Mouse (Mus musculus) gastrocnemius, postnatal 25 days (tissue): ENCODE results near the gene Fam161a. TPM values are rescaled to one million over a fixed set of nuclear protein-coding genes. Genes with fewer than 3 reads are reported as not detected.

Experiments
- DNase-seq: peaks from one replicate; pipeline ENCODE4 v3.0.0; 2022
- long read RNA-seq, 2 experiments: library from polyadenylated mRNA; stranded (forward); transcript quantifications; one replicate each; pipeline ENCODE4 v2.0.0; 2021
- total RNA-seq, 2 experiments: library from RNA; stranded (reverse); gene quantifications; 1 replicate in 1 of 2; 2 replicates in 1 of 2; pipeline ENCODE4 v1.2.3; 2021

Fam161a gene
- total RNA-seq: 1 to 10 TPM; 2.1 to 2.7 TPM
- long read RNA-seq, experiment 1, partial matches to known transcripts: 1 of 2 reads
- long read RNA-seq, experiment 1, other reads (novel, unspliced or antisense): 1 of 2 reads
- long read RNA-seq, experiment 2, partial matches to known transcripts: 0 of 6 reads
- long read RNA-seq, experiment 2, other reads (novel, unspliced or antisense): 6 of 6 reads

- DNase-seq: peak; percentile 62
Observed at GRCm38 (mm10) chr11:23007481-23008180, at the start of gene Fam161a. Gene Fam161a, plus strand, starts transcription at chr11:23007531.

DNA sequence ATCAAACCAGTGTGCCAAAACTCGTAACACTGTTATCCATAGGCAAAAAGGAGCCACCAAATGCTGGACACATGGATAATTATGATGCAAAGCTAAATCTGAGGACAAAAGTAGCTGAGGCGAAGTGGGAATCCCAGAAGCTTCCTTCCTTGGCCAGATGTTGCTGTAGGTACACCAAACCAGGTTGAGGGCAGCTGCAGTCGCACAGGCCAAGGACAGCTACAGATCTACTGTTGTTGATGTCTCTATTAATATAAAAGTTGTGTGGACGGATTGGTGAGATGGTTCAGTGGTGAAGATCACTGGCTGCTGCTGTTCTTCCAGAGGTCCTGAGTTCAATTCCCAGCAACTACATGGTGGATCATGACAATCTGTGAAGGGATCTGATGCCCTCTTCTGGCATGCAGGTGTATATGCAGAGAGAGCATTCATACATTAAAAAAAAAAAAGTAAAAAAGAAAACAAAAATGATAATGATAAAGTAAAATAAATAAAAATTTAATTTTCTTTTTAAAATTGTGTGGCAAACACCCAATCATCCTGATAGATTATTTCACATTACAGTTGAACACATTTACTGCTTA, 49.4 kb upstream of the Fam161a start:
- no peak for DNase-seq

DNA sequence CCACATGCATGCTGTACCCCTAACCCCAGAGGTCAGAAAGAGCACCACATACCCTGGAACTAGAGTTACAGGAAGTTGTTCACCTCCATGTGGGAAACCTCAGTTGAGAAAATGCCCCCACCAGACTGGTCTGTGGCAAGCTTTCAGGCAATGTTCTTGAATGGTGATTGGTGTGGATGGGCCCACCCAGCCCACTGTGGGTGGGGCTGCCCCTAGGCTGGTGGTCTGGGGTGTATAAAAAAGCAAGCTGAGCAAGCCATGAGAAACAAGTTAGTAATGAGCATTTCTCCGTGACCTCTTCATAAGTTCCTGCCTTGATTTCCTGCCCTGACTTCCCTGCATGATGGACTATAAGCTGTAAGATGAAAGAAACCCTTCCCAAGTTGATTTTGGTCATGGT, 45.2 kb upstream of the Fam161a start:
- no peak for DNase-seq

DNA sequence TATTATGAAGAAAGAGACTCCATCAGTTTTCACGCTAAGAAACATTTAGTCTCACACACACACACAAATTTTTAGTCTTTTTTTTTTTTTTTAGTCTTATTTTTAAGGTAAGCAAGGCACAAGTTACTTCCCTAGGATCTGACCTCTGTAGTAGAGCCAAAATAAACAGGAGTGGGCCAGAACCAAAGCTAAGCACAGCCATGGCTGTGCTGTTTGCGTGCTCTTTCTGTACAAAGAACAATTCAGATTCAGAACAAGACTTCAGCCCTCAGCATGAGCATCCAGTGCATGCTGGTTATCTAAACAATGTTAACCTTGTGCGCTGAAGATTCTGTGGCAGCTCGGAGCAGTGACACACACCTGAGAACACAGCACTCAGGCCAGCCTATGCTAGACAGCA, 42.9 kb upstream of the Fam161a start:
- DNase-seq: no peak

GRCm38 (mm10) chr11:22965503-22965902, 41.8 kb upstream of the Fam161a start:
- no peak for DNase-seq

DNA sequence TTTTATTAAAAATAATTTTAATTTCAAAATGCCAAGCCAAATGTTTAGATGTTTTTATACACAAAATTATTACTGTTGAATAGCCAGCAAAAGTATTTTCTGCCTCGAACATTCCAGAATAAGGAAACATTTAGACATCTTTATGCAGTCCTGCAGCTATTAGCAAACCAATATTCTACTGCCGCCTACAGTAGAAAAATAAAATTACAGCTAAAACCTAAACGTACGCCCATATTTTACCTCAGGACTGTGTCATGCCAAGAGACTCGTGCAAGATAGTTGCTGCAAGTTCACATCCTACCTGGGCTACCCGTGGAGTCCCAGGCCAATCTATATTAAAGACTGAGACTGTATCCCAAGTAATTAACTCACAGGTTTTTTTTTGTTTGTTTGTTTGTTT, 37.8 kb upstream of the Fam161a start:
- no peak for DNase-seq

- DNase-seq: no peak
Observed at GRCm38 (mm10) chr11:22970546-22970945, 36.8 kb upstream of the Fam161a start.

DNA sequence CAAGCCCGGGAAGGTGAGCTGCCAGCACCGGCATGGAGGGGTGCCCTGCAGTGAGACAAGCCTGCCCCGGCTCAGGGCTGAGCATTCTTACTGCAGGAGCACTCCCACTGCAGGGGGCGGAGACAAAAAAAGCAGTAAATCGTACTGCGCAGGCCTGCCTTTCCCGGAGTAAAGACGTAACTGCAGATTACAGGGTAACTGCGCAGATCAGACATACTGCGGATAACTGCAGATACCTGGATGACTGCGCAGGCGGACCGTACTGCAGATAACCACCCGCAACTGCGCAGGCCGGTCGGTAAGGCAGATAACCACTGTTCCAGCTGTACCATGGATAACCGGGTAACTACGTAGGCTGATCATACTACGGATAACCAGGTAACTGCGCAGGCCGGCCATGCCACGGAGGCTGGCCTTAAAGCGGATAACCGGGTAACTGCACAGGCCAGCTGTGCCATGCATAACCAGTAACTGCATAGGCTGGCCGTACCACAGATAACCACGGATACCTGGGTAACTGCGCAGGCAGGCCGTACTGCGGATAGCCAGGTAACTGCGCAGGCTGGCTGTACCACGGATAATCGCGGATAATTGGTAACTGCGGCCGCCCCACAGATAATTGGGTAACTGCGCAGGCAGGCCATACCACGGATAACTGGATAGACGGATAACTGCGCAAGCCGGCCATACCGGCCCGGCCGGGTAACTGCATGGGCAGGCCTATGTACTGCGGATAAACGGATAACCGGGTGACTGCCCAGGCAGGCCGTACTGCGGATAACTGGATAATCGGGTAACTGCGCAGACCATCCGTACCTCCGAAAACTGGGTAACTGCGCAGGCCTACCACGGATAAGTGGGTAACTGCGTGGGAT, 35.3 kb upstream of the Fam161a start, which contains the start of gene Zrsr1:
Gene Zrsr1, plus strand, starts transcription at position 171 of the 875 bp plus-strand sequence.
- peak; percentile 47 for DNase-seq

DNA sequence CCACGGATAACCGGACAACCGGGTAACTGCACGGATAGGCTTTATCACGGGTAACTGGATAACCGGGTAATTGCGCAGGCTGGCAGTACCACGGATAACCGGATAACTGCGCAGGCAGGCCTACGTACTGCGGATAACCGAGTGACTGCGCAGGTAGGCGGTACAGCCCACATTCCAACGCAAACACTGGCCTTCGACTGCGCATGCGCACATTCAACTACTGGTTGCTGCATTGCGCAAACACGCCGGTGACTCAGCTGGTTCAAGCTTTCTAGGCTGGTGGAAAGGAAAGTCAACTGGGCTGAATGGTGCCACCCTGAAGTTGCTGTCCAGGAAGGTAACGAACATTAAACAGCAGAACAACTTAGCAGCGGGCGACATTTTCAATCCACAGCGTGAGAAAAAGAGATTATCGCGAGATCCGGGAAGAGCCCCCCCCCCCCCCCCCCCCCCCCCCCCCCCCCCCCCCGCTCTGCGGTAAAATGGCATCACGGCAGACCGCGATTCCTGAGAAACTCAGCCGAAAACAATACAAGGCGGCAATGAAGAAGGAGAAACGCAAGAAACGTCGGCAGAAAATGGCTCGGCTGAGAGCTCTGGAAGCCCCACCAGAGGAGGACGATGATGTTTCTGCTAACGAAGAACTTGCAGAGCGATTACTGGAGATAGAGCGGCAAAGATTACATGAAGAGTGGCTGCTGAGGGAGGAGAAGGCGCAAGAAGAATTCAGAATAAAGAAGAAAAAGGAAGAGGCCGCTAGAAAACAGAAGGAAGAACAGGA, 34.4 kb upstream of the Fam161a start:
- peak; percentile 73 for DNase-seq

GRCm38 (mm10) chr11:22973599-22973998, 33.7 kb upstream of the Fam161a start:
- DNase-seq: no peak

DNA sequence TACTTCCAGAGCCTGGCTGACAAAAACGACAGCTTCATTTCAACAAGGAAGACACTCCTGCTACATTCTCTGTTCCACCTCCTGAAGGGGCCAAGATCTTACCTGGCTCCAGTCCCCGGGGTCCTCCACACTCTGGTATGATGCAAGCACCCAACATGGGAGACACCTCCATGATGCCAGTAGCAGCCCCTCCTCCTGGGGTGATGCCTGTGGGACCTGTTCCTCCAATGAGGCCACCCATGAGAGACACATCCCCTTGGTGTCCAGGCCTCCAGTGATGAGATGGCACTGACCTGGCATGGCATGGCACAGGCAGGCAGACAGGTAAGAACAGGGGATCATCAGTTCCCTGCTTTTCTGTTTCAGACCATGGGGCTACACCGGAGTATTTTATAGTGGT, 29.1 kb upstream of the Fam161a start:
- DNase-seq: no peak

DNA sequence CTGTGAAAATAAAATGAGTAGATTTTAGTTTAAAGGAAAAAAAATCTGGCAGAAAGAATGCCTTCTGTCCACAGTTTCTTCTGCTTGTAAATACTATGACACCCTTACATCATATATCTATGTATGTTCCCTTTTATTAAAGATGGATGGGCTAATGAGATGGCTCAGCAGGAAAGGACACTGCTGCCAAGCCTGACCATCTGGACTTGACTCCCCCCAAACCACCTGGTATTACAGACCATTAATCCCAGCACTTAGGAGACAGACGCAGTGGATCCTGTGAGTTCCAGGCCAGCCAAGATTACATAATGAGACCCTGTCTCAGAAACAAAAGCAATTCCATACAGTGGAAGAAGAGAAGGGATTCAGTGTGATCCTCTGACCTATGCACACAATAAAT, 28.6 kb upstream of the Fam161a start:
- no peak for DNase-seq

DNA sequence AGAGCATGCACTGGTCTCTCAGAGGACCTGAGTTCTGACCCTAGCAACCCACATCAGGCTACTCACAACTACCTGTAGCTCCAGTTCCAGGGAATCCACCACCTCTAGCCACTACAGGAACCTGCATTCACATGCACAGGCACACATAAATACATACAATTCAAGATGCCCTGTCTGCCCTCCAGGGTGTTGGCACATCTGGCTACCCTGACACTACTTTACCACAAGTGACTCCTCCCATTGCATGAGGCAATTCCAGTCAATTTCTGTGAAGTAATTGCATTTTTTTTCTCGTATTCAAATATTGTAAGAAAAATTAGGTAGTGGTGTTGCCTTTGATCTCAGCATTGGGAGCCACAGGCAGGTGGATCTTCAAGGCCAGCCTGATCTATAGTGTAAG, 28.1 kb upstream of the Fam161a start:
- no peak for DNase-seq

- no peak for DNase-seq
Observed at GRCm38 (mm10) chr11:22981041-22981440, 26.3 kb upstream of the Fam161a start.

GRCm38 (mm10) chr11:22981543-22981950, 25.8 kb upstream of the Fam161a start:
- DNase-seq: no peak

DNA sequence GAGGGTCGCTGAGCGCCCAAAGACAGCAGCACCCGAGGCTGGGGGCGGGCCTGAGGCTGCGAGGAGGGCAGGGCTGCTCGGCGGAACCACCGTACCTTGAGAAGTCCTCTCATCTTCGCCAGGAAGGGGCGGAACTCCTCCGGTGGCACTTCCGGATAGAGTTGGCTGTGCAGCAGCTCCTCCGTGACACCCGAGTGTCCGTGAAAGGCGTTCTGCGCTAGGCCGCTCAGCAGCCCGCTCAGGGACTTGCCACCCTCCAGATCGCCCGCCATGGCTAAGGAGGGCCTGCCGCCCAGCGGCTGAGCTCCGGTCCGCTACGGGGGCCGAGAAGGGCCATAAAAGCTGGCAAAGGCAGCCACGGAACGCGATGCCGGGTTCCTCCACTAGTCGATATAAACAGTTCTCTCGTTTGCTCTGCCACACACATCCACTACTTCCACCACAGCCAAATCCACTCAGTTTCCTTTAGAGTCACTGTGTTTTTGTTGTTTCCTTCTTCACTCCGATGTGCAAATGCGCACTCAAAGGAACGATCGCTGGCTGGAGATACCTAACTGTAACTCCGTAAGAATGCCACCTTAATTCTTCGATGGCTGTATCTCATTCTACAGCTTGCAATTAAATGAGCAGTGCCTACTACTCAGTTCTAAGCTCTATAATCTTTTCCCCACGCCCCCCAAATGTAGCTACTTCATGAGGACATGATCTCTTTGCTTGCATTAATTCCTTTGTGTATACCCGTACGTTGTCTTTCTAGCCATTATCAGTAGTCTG, 25.2 kb upstream of the Fam161a start, which contains the start of the genes Gm28048 and Commd1:
Gene Gm28048, minus strand, starts transcription at position 107 of the 774 bp plus-strand sequence.
Gene Commd1, minus strand, starts transcription at position 399 of the 774 bp plus-strand sequence.
- DNase-seq: peak; percentile 95

GRCm38 (mm10) chr11:22982846-22983245, 24.5 kb upstream of the Fam161a start:
- no peak for DNase-seq

DNA sequence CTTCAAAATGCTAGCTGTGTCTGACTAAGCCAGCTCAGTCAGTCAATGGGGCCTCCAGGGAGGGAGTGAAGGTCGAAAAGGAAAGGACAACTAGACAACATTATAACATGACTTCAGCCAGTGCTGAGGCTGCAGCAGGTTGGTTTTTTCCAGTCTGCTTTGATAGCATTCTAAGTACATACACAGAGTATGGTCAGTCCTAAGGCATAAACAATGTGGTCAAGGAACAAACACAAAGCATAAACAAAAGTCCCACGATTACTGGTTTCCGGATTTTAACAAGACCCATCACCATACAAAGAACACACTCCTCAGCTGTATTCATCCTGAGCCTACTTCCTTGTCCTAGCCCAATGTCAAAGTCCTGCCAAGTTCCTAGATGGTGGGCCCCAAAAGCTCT, 21.8 kb upstream of the Fam161a start:
- DNase-seq: no peak

GRCm38 (mm10) chr11:22987357-22987756, 20.0 kb upstream of the Fam161a start:
- DNase-seq: no peak

- no peak for DNase-seq
Observed at GRCm38 (mm10) chr11:22989786-22990185, 17.5 kb upstream of the Fam161a start.
